Mouse (Mus musculus) bone marrow, adult 2 months (tissue): ENCODE measurements at regions not wholly inside any gene's neighbourhood (a gene's known extent, or its start where the extent isn't known, plus 50 kb on each side); places are given as distances from the start of the nearest gene placed in this dataset.

Experiments used
- H3K27ac ChIP-seq: fragments of 200-500 bp; 2 replicates; pipeline ENCODE4 v1.5.1; 2012; ENCODE audit warnings: low read depth, mild to moderate bottlenecking, control low read depth, inconsistent platforms, low read length; ENCODE audit not compliant: control insufficient read depth, poor library complexity, insufficient read depth
- H3K4me1 ChIP-seq: fragments of 200-500 bp; 2 replicates; pipeline ENCODE4 v1.6.1; 2011; ENCODE audit warnings: low read length; ENCODE audit not compliant: control insufficient read depth, insufficient read depth
- H3K4me3 ChIP-seq: fragments of 200-500 bp; replicated peaks from 2 replicates; pipeline ENCODE3; 2011; ENCODE audit warnings: mild to moderate bottlenecking, low read depth, low read length, control low read depth; ENCODE audit not compliant: control insufficient read depth
- CTCF ChIP-seq: fragments of 200-500 bp; IDR thresholded peaks from 2 replicates; pipeline ENCODE4 v1.5.1; 2011; ENCODE audit warnings: low read length, control low read depth; ENCODE audit not compliant: control insufficient read depth, insufficient read depth
- POLR2A ChIP-seq: fragments of 200-500 bp; IDR thresholded peaks from 2 replicates; pipeline ENCODE4 v1.6.1; 2011; ENCODE audit warnings: low read depth, mild to moderate bottlenecking, control low read depth, low read length, borderline replicate concordance; ENCODE audit not compliant: control insufficient read depth
- WGBS: fragments of 180-500 bp; shearing (Covaris S2); methylation state at CpG from one replicate; pipeline ENCODE4 v1.1.7; 2018; 5-methylcytosine and 5-hydroxymethylcytosine counted together

- Histone ChIP-seq H3K27ac (no peak overlapping the region), H3K4me3 (no peak overlapping the region), H3K4me1 (no peaks in the 10 kb centered on the region)
- 5% methylated on average over 9 of the region's 9 CpGs for WGBS
- peak; percentile 84 for TF ChIP-seq CTCF
- no peak for TF ChIP-seq POLR2A
Observed at GRCm38 (mm10) chr3:149349211-149349697, 358.9 kb upstream of the Adgrl2 start.

DNA sequence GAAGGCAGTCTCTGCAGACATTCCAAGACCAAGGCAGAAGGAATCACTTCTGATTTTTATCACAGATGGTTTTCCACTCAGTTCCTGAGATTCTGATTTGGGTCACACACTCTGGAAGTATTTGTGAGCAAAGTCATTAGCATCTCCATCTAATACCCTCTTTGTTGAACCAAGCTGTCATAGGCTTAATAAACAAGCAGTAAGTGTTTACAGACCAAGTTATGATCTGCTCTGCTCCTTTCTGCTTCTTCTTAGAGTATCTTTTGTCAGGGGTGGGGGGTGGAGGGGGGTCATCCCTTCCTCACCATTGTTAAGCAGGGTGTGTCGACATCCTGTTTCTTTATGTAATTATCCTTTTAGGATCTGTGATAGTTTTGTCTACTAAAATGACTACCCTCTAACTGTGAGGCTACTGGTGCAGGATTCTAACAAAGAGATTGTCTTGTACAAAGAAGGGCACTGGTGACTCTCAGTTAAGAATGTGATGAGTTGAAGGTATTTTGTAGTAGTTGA is 358.2 kb upstream of the Adgrl2 start:
- TF ChIP-seq POLR2A = no peak
- no peak for TF ChIP-seq CTCF
- Histone ChIP-seq H3K4me1 (no peaks in the 10 kb centered on the region), H3K27ac (no peak overlapping the region), H3K4me3 (no peak overlapping the region)
- 53% methylated on average over 1 of the region's 1 CpGs for WGBS

- WGBS = 80% methylated on average over 6 of the region's 6 CpGs
- H3K27ac ChIP-seq = no peak overlapping the region
- no peak overlapping the region for H3K4me3 ChIP-seq
- no peaks in the 10 kb centered on the region for H3K4me1 ChIP-seq
- TF ChIP-seq CTCF = no peak
- TF ChIP-seq POLR2A = no peak
Observed at GRCm38 (mm10) chr3:149347241-149347992, 357.1 kb upstream of the Adgrl2 start.

DNA sequence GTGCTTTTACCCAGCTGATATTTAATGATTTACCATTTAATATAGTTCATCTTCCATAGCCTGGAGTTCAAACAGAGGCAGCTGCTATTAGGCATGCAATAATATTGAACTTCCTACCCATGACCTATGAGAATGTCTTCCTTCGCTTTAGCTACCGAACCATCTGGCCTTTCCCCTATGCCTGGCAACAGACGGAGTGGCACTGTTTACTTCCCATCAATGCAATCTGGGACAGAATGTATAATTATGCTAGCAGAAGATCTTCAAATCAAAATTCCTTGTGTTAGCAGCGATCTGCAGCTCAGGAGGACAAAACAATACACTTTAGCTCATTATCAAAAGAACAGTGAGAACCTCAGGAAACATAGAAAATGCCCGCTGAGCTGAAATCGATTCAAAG is 352.2 kb upstream of the Adgrl2 start:
- H3K4me3 ChIP-seq = no peak overlapping the region
- H3K27ac ChIP-seq = no peak overlapping the region
- no peaks in the 10 kb centered on the region for H3K4me1 ChIP-seq
- TF ChIP-seq CTCF = no peak
- no peak for TF ChIP-seq POLR2A
- 85% methylated on average over 6 of the region's 6 CpGs for WGBS

DNA sequence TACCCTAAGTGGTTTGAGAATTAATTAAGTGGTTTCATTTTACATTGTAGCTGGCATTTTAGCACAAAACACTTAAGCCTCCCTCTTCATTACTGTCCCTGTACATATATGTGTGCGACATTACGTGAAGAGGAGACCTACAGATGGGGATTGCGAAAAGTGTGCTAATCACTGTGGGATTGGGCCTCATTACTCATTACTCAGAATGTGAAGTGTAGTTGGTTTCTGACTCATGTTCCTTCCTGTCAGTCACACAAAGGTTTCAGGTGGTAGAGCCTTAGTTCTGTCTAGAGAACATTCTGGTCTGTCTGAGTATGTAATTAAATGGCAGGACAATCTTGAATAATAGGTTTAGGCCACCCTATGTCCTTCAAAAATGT is 349.0 kb upstream of the Adgrl2 start:
- no peak overlapping the region for H3K27ac ChIP-seq
- 64% methylated on average over 3 of the region's 3 CpGs for WGBS
- no peak overlapping the region for H3K4me3 ChIP-seq
- H3K4me1 ChIP-seq = no peaks in the 10 kb centered on the region
- TF ChIP-seq CTCF = no peak
- TF ChIP-seq POLR2A = no peak

DNA sequence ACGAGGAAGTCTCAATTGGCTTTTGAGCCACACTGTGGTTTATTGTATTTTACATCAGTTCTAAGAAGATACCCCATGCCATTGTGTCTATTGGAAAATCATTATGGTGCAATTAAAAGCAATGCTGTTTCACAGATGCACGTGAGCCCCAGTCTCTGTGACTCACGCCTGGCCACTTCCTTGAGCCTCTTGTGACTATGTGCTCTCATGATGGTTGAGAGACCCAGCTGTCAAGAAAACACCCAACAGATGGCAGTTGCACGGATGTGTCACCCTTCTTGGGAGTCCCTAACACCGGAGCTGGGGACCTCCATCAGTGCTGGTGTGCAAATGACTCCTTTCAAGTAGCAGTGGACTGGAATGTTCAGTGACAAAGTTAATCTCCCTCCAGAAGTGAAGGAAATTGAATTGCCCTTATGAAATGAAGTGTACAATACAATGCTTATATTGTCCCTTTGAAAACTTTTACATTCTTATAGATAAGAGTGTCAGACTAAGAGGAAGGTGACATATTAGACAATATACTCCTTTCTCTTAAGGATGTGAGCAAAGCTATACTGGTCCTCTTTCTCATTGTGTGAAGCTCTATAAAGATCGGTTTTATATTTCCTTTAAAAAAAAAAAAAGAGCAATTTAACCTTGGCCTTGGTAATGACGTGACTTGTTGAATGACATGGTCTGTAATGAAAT is 348.5 kb upstream of the Adgrl2 start:
- no peaks in the 10 kb centered on the region for H3K4me1 ChIP-seq
- H3K4me3 ChIP-seq = no peak overlapping the region
- TF ChIP-seq POLR2A (no peak), CTCF (no peak)
- no peak overlapping the region for H3K27ac ChIP-seq
- WGBS = 62% methylated on average over 7 of the region's 7 CpGs

DNA sequence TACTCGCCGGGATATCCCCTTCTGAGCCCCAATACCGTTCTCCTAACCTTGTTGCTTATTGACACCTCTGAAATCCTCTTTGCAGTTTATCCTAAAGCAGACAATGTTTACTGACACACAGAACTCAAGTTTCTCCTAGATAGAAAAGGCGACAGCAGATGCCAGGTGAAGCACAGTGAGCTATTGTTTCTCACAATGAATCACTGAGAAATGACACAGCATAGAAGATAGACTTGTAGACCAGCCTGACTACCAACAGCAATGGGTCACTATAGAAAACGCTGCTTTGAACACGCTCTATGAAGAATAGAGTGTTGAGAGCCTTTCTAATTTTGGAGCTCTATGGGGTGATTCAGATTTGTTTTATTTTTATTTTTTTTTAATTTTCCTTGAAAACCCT is 344.9 kb upstream of the Adgrl2 start:
- TF ChIP-seq CTCF = no peak
- no peak for TF ChIP-seq POLR2A
- 82% methylated on average over 6 of the region's 6 CpGs for WGBS
- Histone ChIP-seq H3K27ac (no peak overlapping the region), H3K4me1 (no peaks in the 10 kb centered on the region), H3K4me3 (no peak overlapping the region)

GRCm38 (mm10) chr3:149333607-149334006 is 343.3 kb upstream of the Adgrl2 start:
- no peak overlapping the region for H3K27ac ChIP-seq
- H3K4me1 ChIP-seq = no peaks in the 10 kb centered on the region
- no peak overlapping the region for H3K4me3 ChIP-seq
- 84% methylated on average over 5 of the region's 5 CpGs for WGBS
- no peak for TF ChIP-seq POLR2A
- no peak for TF ChIP-seq CTCF
